Mouse (Mus musculus): ENCODE data around the gene Ctnnd1. TPM values are rescaled to one million over a fixed set of nuclear protein-coding genes. Genes with fewer than 3 reads are reported as not detected.

Gene Ctnnd1
- 79.3 TPM for polyA plus RNA-seq (2014; fragmentation: Illumina TruSeq; extraction: RNeasy Lipid Tissue Mini Kit (QIAGEN cat#74804); ENCODE audit: low read depth, low replicate concordance)

DNA sequence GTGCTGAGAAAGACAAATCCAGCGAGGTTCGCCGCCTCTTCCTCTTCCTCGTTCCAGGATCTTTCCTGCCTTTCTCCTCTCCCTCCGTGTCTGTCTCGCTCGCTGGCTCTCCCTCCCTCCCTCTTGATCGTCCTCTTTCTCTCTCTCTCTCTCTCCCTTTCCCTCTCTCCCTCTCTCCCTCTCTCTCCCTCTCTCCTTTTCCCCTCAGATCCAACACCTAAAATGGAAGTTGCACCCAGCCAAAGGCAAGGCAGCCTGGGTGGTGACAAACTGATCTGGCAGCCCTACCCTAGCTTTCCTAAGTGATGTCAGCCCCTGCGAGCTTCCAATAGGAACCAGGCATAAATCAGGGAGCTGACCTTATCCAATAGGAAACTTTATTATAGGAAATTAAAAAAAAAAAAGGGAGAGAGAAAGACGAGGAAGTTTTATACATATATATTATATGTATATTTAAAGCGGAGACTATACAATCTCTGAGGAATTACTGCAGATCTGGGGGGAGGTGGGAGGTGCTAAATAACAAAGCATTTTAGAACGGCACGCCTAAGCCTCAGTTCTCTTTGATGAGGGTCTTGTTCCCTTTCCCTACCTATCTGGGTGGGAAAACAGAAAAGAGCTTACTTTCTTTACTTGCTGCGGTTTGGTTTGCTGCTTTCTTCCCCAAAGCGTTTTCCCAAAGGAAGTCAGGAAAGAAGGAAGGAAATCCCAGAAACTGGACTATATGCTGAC lies at the start of gene Ctnnd1:
TSS of gene Ctnnd1 (minus strand) at position 302 of the 732 bp plus-strand sequence.

DNA sequence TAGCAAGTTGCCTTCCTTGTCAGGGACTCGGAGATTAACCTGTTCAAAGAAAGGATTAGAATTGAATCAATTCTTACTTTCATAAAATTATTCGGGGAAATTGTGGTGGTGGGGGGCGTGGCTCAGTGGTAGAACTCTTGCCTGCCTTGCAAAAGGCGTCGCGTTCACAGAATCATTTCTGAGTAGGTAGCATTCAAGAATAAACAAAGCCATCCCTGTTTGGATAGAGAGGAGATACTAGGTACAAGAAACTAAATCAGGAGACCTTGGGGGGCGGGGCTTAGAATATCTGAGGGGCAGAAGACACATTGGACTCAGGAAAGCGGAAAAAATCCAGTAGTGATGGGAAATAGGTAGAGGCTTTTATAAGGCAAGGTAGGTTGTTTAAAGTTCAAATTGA lies 28.5 kb upstream of the Ctnnd1 start, which contains the start of gene Tmx2:
TSS of gene Tmx2 (minus strand) at position 125 of the 400 bp plus-strand sequence.

DNA sequence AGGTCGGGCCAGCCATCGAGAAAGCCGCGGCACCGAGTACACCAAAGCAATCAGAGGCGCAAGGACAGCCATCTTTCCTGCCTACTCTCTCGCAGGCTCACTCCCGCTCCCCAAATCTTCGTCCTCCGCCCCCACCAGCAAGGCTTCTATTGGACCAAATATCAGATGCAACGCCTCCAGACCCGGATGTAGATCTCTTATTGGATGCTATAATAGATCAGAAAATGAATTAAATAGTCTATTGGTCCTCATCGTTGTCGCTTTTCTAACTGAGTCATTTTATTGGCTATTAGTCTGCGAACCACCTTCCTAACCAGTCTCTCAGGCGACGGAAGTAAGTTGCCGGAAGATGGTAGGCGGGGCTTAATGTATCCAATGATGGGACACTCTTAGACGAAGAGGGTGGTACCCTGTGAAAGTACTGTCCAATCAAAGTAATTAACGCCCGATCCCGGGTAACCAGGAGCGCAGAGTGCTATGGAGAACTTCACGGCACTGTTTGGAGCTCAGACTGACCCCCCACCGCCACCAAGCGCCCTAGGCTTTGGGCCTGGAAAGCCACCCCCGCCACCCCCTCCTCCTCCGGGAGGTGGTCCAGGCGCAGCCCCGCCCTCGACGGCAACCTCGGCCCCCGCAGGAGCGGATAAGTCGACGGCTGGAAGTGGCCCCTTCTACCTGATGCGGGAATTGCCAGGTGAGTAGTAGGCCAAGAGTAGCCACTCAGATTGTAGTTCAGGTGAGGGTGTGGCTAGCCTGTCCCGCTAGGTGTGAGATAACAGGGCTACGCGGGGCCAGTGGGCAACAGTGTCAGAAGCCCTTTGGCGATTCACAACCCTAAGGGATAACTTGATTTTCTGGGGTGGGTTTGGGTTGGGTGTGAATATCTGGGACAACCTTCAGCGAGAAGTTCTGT lies 27.7 kb upstream of the Ctnnd1 start, which contains the start of the genes Gm28635 and Med19:
TSS of gene Gm28635 (minus strand) at position 74 of the 913 bp plus-strand sequence.
TSS of gene Med19 (plus strand) at position 435 of the 913 bp plus-strand sequence.

DNA sequence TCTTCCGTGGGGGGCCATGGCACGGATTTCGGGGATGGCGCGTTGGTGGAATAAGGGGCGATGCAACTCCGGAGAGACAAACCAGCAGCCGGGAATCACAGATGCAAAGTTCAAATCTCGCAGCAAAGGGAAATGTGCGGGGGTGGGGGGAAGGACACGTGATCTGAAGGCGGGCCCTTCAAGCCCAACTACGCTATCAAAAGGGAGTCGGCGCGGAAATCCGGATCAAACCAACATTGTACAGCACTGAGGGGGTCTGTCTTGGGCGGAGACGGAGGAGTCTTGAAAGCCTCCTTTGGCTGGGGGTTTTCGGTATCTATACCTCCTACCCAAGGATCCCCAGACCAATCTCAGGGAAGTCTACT lies 20.0 kb upstream of the Ctnnd1 start, which contains the start of gene Selenoh:
TSS of gene Selenoh (minus strand) at position 202 of the 365 bp plus-strand sequence.

DNA sequence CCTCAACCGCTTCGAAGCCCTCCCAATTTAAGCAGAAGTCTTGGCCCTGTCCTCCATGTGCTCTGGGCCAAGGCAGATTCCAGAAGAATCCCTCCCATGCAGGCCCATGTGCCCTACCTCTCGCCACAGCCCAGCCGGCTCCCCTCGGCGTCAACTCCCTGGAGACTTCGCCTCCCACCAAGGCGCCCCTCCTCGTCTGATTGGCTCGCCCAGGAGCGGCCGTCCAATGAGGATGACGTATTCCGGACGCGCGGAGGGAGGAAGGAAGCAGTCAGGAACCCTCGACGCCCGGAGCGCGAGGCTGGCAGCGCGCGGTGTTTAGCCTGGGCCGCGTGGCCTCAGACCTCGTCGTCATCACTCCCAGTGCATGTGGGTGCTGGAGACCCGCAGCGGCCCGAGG lies 8.2 kb upstream of the Ctnnd1 start, which contains the start of gene Btbd18:
TSS of gene Btbd18 (plus strand) at position 274 of the 400 bp plus-strand sequence.

Other genes starting within 250 kb of the Ctnnd1 start
- gene Calcrl, start 225.4 kb downstream of the Ctnnd1 start, polyA plus RNA-seq (2014; fragmentation: Illumina TruSeq; extraction: RNeasy Lipid Tissue Mini Kit (QIAGEN cat#74804); ENCODE audit: low read depth, low replicate concordance), result 4.2 TPM
- gene Tfpi, start 174.0 kb downstream of the Ctnnd1 start, polyA plus RNA-seq (2014; fragmentation: Illumina TruSeq; extraction: RNeasy Lipid Tissue Mini Kit (QIAGEN cat#74804); ENCODE audit: low read depth, low replicate concordance), result 9.8 TPM
- 4.5 TPM for gene Btbd18, start 8.3 kb upstream of the Ctnnd1 start, polyA plus RNA-seq (2014; fragmentation: Illumina TruSeq; extraction: RNeasy Lipid Tissue Mini Kit (QIAGEN cat#74804); ENCODE audit: low read depth, low replicate concordance)
- gene Selenoh, start 20.0 kb upstream of the Ctnnd1 start, polyA plus RNA-seq (2014; fragmentation: Illumina TruSeq; extraction: RNeasy Lipid Tissue Mini Kit (QIAGEN cat#74804); ENCODE audit: low read depth, low replicate concordance), result 5.3 TPM
- gene Gm28635, start 27.3 kb upstream of the Ctnnd1 start, polyA plus RNA-seq (2014; fragmentation: Illumina TruSeq; extraction: RNeasy Lipid Tissue Mini Kit (QIAGEN cat#74804); ENCODE audit: low read depth, low replicate concordance), result not detected
- 55.8 TPM for gene Med19, start 27.6 kb upstream of the Ctnnd1 start, polyA plus RNA-seq (2014; fragmentation: Illumina TruSeq; extraction: RNeasy Lipid Tissue Mini Kit (QIAGEN cat#74804); ENCODE audit: low read depth, low replicate concordance)
- 70.8 TPM for gene Tmx2, start 28.4 kb upstream of the Ctnnd1 start, polyA plus RNA-seq (2014; fragmentation: Illumina TruSeq; extraction: RNeasy Lipid Tissue Mini Kit (QIAGEN cat#74804); ENCODE audit: low read depth, low replicate concordance)
- 265 TPM for gene Zdhhc5, start 64.4 kb upstream of the Ctnnd1 start, polyA plus RNA-seq (2014; fragmentation: Illumina TruSeq; extraction: RNeasy Lipid Tissue Mini Kit (QIAGEN cat#74804); ENCODE audit: low read depth, low replicate concordance)
- gene Clp1, start 76.6 kb upstream of the Ctnnd1 start, polyA plus RNA-seq (2014; fragmentation: Illumina TruSeq; extraction: RNeasy Lipid Tissue Mini Kit (QIAGEN cat#74804); ENCODE audit: low read depth, low replicate concordance), result 51.4 TPM
- gene Ypel4, start 83.3 kb upstream of the Ctnnd1 start, polyA plus RNA-seq (2014; fragmentation: Illumina TruSeq; extraction: RNeasy Lipid Tissue Mini Kit (QIAGEN cat#74804); ENCODE audit: low read depth, low replicate concordance), result 3.0 TPM
- not detected for gene Gm19426, start 92.9 kb upstream of the Ctnnd1 start, polyA plus RNA-seq (2014; fragmentation: Illumina TruSeq; extraction: RNeasy Lipid Tissue Mini Kit (QIAGEN cat#74804); ENCODE audit: low read depth, low replicate concordance)
- gene Serping1, start 124.7 kb upstream of the Ctnnd1 start, polyA plus RNA-seq (2014; fragmentation: Illumina TruSeq; extraction: RNeasy Lipid Tissue Mini Kit (QIAGEN cat#74804); ENCODE audit: low read depth, low replicate concordance), result 12.6 TPM
- gene Ube2l6, start 148.1 kb upstream of the Ctnnd1 start, polyA plus RNA-seq (2014; fragmentation: Illumina TruSeq; extraction: RNeasy Lipid Tissue Mini Kit (QIAGEN cat#74804); ENCODE audit: low read depth, low replicate concordance), result 2.4 TPM
- 1.1 TPM for gene Smtnl1, start 171.9 kb upstream of the Ctnnd1 start, polyA plus RNA-seq (2014; fragmentation: Illumina TruSeq; extraction: RNeasy Lipid Tissue Mini Kit (QIAGEN cat#74804); ENCODE audit: low read depth, low replicate concordance)
- gene Timm10, start 176.2 kb upstream of the Ctnnd1 start, polyA plus RNA-seq (2014; fragmentation: Illumina TruSeq; extraction: RNeasy Lipid Tissue Mini Kit (QIAGEN cat#74804); ENCODE audit: low read depth, low replicate concordance), result 1.9 TPM
- gene Slc43a1, start 188.1 kb upstream of the Ctnnd1 start, polyA plus RNA-seq (2014; fragmentation: Illumina TruSeq; extraction: RNeasy Lipid Tissue Mini Kit (QIAGEN cat#74804); ENCODE audit: low read depth, low replicate concordance), result 0.11 TPM
- gene Rtn4rl2, start 235.9 kb upstream of the Ctnnd1 start, polyA plus RNA-seq (2014; fragmentation: Illumina TruSeq; extraction: RNeasy Lipid Tissue Mini Kit (QIAGEN cat#74804); ENCODE audit: low read depth, low replicate concordance), result not detected

Measured in testis, adult 10 weeks (tissue).